Mouse (Mus musculus): ENCODE results near the gene A930017K11Rik.

DNA sequence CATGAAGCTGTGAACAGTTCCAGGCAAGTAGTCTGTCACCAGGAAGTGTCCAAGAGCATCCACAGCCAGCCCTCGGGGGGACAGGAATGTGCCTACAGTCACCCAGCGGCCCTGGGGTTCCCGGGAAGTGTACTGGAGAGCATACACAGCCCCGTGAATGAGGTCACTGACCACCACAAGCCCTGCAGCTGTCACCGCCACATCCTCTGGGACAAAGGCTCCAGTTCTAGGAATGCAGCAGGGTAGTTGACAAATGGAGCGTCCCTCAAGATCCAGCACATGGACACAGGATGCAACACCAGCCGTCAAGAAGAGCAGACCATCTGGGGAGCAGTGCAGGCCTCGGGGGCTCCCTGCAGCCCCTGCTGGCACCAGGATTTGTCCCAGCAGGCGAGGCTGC lies 8.6 kb downstream of the A930017K11Rik start:
- no peak for TF ChIP-seq CTCF (IDR thresholded peaks at IDR 0.05)
- TF ChIP-seq EP300 (IDR thresholded peaks at IDR 0.05), result no peak

Data from lung, postnatal 0 days (tissue).